Mouse (Mus musculus): ENCODE data around the gene Myl12a. TPM values are rescaled to one million over a fixed set of nuclear protein-coding genes. Genes with fewer than 3 reads are reported as not detected.
"Not testable (repeated sequence)": the region's sequence is repeated elsewhere in the genome, so short reads cannot be mapped to it uniquely, and the experiment has no call there.

The Myl12a gene
- polyA plus RNA-seq, 1 experiment from 2014 or later: 673 TPM

DNA sequence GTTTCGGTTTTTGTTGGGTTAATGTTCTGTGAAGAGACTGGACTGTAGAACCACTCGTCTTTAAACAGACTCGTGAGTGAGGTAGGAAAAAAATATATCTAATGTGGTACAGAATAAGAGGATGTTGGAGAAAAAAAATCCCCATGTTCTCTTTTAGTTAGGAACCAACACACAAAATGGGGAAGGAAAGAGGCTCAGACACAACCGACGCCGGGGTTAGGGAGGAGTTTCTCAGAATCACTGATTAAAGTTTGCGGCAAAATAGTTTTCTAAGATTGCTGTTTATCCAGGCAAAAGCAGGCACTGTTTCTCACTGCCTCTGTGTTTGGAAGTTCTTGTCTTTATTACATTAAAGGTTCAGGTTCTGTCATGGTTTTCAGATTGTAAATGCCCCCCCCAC lies 36.6 kb downstream of the Myl12a start:
- Histone ChIP-seq H3K9me3 (no peaks in the 10 kb centered on the region), H3K4me1 (peaks cover 17% of the 10 kb centered on the region), H3K27ac (no peak overlapping the region), H3K9ac (no peak overlapping the region), H3K4me2 (no peak overlapping the region), H3K36me3 (no peaks in the 10 kb centered on the region), H3K27me3 (no peaks in the 10 kb centered on the region), H3K4me3 (no peak overlapping the region)
- WGBS: 86% methylated on average over 7 of the region's 7 CpGs
- ATAC-seq (ENCODE audit: borderline replicate concordance, extremely low read depth, low FRiP score, low TSS enrichment): no peak

DNA sequence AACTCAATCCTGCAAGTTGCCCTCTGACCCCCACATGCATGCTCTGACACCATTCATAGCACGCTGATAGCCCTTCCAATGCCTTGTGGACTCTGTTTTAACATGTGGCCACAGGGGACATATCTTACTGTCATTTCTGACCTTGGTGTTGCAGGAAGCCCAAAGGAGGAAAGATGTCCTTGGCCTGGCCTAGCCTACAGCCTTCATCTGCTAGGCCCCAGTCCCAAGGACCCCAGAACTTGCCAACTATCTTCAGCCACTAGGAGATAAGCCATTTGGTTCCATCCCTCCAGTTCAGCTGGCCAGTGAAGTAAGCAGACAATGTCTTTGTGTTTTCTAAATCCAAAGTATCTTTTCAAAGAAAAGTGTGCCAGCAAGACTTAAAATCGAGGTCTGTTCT lies 37.4 kb downstream of the Myl12a start:
- H3K36me3 ChIP-seq: no peaks in the 10 kb centered on the region
- no peaks in the 10 kb centered on the region for H3K9me3 ChIP-seq
- WGBS: 74% methylated on average over 2 of the region's 2 CpGs
- no peak overlapping the region for H3K4me3 ChIP-seq
- ATAC-seq (ENCODE audit: borderline replicate concordance, extremely low read depth, low FRiP score, low TSS enrichment): no peak
- H3K9ac ChIP-seq: no peak overlapping the region
- no peaks in the 10 kb centered on the region for H3K27me3 ChIP-seq
- H3K27ac ChIP-seq: no peak overlapping the region
- H3K4me2 ChIP-seq: no peak overlapping the region
- H3K4me1 ChIP-seq: peaks cover 17% of the 10 kb centered on the region

DNA sequence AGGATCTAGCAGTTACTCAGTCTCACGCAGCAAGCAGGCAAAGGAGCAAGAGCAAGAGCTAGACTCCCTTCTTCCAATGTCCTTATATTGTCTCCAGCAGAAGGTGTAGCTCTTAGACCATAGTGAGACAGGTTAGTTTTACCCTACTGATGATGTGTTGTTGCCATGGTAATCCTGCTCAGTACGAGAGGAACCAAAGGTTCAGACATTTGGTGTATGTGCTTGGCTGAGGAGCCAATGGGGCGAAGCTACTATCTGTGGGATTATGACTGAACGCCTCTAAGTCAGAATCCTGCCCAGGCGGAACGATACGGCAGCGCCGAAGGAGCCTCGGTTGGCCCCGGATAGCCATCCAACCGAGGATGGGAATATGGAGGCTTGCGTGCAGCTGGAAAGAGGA lies 39.1 kb downstream of the Myl12a start:
- not testable (repeated sequence) for H3K27me3 ChIP-seq, H3K9me3 ChIP-seq, H3K27ac ChIP-seq, H3K4me2 ChIP-seq, H3K9ac ChIP-seq, H3K36me3 ChIP-seq, H3K4me3 ChIP-seq
- ATAC-seq (ENCODE audit: borderline replicate concordance, extremely low read depth, low FRiP score, low TSS enrichment): peak; percentile 100
- H3K4me1 ChIP-seq: peaks cover 11% of the 10 kb centered on the region
- 69% methylated on average over 13 of the region's 13 CpGs for WGBS

DNA sequence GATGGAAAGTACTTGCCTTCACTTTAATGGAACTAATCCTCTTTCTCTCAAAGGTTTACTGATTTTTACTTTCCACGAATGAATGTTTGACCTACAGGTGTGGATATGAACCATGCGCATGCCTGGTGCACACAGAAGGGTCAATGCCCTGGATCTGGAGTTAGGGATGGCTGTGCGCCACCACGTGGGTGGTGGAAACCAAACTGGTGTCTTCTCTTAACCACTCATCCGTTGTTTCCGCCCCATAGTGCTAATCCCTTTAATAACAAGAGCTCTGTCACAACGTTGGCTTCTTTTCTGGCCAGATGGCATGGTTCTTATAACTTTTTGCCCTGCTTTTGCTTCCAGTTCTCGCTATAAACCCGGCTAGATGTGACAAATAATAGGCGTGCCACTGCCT lies 51.4 kb downstream of the Myl12a start:
- Histone ChIP-seq H3K4me3 (no peak overlapping the region), H3K27ac (no peak overlapping the region), H3K4me1 (no peaks in the 10 kb centered on the region), H3K36me3 (no peaks in the 10 kb centered on the region), H3K9me3 (no peaks in the 10 kb centered on the region), H3K4me2 (no peak overlapping the region), H3K9ac (no peak overlapping the region), H3K27me3 (no peaks in the 10 kb centered on the region)
- ATAC-seq (ENCODE audit: borderline replicate concordance, extremely low read depth, low FRiP score, low TSS enrichment): no peak
- WGBS: 74% methylated on average over 10 of the region's 10 CpGs

DNA sequence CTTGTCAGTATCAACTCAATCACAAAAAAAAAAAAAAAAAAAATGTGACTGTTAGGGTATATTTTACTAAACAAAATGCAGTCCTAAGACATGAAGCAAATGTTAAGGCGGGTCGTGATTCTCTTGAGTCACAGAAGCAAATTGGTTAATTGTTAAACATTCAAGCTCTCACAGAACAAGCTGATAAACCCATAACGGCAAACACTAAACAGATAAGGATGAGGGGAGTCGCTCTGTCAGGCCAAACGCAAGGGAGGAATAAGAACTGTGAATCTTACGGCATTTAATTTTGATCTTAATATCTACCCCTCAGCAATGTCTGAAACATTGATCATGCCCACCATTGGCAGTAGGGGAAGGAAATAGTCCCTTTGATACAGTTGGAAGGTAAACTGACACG lies 53.5 kb downstream of the Myl12a start:
- H3K4me3 ChIP-seq: no peak overlapping the region
- H3K27ac ChIP-seq: no peak overlapping the region
- H3K4me2 ChIP-seq: no peak overlapping the region
- no peak overlapping the region for H3K9ac ChIP-seq
- 49% methylated on average over 7 of the region's 7 CpGs for WGBS
- H3K27me3 ChIP-seq: no peaks in the 10 kb centered on the region
- no peak for ATAC-seq (ENCODE audit: borderline replicate concordance, extremely low read depth, low FRiP score, low TSS enrichment)
- no peaks in the 10 kb centered on the region for H3K36me3 ChIP-seq
- no peaks in the 10 kb centered on the region for H3K4me1 ChIP-seq
- H3K9me3 ChIP-seq: no peaks in the 10 kb centered on the region

DNA sequence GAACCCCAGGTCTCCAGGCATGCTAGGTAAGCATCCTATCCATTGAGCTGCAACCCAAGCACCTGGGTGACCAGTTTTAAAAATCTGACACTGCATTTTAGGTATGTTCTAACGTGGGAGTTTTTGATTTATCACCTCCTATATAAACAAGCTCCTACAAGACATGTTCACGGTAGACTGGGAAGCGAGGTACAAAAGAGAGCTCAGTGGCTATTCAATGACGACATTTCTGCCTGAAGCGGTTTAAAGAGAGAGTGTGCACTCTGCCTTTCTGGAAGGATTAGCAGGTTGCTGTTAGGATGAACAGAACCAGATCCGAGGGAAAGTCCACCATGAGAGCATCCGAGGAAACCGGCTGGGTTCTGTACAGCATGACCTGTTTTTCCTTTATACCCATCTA lies 54.0 kb downstream of the Myl12a start:
- Histone ChIP-seq H3K27me3 (no peaks in the 10 kb centered on the region), H3K4me1 (no peaks in the 10 kb centered on the region), H3K27ac (no peak overlapping the region), H3K36me3 (no peaks in the 10 kb centered on the region), H3K9ac (no peak overlapping the region), H3K4me3 (no peak overlapping the region), H3K9me3 (no peaks in the 10 kb centered on the region), H3K4me2 (no peak overlapping the region)
- no peak for ATAC-seq (ENCODE audit: borderline replicate concordance, extremely low read depth, low FRiP score, low TSS enrichment)
- WGBS: 52% methylated on average over 8 of the region's 8 CpGs

DNA sequence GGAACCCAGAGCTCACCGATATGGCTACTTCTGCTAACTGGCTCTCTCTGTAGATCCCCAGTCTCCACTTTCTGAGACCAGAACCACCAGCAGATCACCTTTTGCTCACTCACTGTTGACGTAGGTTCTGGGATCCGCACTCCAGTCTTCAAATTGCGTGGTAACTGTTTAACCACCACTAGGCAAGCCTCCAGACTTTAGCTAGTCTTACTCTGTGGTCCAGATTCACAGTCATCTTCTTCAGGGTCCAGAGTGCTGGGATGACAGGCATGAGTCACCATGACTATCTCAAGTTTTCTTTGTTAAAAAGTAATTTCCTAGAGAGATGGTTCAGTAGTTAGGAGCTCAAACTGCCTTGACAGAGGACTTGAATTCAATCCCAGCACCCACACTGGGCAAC lies 58.9 kb downstream of the Myl12a start:
- Histone ChIP-seq H3K4me2 (no peak overlapping the region), H3K27me3 (no peaks in the 10 kb centered on the region), H3K4me3 (no peak overlapping the region), H3K9me3 (no peaks in the 10 kb centered on the region), H3K9ac (no peak overlapping the region), H3K4me1 (no peaks in the 10 kb centered on the region), H3K27ac (no peak overlapping the region), H3K36me3 (no peaks in the 10 kb centered on the region)
- WGBS: 83% methylated on average over 4 of the region's 4 CpGs
- ATAC-seq (ENCODE audit: borderline replicate concordance, extremely low read depth, low FRiP score, low TSS enrichment): no peak

Other genes with a start within 250 kb of the Myl12a start
- 63.6 and 72.3 TPM in 2 replicates for gene Tgif1, start 149.3 kb downstream of the Myl12a start, polyA plus RNA-seq (2015; fragmentation: Nextera tagmentation; extraction: Ambion mirVana)
- 9.0 and 10.9 TPM in 2 replicates for gene Myom1, start 245 bp downstream of the Myl12a start, polyA plus RNA-seq (2015; fragmentation: Nextera tagmentation; extraction: Ambion mirVana)
- 29.8 and 31.8 TPM in 2 replicates for gene Lpin2, start 179.7 kb upstream of the Myl12a start, polyA plus RNA-seq (2015; fragmentation: Nextera tagmentation; extraction: Ambion mirVana)

Measured in lung, embryonic 15.5 days (tissue).